Mouse (Mus musculus) E14TG2a.4 (cell line): ENCODE results near the gene Gm10300.

Experiments used
- CTCF ChIP-seq: conservative IDR thresholded peaks from 2 replicates; pipeline ENCODE4 v1.5.1; 2014; ENCODE audit warnings: low read length
- NANOG ChIP-seq: IDR thresholded peaks from 2 replicates; pipeline ENCODE4 v1.6.1; 2014; ENCODE audit warnings: borderline replicate concordance, low read length, mixed read lengths

DNA sequence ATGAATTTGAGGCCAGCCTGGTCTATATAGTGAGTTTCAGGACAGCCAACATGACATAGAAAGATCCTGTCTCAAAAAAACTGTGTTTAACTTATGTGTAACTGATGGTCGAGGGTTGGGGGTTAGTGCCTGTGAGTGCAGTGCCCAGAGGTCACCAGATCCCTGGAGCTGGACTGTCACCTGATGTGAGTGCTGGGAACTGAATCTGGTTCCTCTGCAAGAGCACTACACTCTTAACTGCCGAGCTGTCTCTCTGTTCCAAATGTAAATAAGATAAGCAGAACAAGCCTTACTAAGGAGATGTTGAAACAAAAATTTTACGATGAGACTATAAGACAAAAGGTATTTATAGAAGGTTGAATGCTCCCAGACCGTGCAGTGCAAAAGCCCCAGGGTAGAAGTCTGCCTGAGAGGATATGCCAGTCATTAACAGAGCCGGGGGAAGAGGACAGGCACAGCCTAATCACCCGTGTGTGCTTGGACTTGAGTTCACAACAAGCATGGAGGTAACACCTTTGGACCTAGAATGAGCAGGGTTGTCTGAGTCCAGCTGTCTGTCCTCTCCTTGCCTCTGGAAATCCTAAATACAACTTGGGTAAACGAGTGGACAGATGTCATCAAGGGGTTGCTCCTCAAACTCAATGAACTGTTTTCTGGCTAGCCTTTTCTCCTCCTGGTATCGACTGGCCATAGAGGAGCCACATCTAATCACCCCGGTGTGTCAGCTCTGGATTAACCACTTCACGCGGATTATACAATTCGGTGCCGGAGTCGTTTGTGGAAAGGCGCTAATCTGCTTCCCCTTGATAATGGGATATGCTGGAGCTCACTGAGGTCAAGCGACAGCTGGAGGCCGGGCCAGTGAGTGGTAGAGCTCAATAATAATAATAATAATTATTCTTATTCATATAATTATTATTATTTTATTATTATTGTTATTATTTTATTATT is 11.3 kb upstream of the Gm10300 start:
- no peak for TF ChIP-seq CTCF
- no peak for TF ChIP-seq NANOG
